Mouse (Mus musculus) G1E (cell line): ENCODE measurements around the gene Grik3.

Experiments used
- CTCF ChIP-seq: IDR thresholded peaks from 2 replicates; pipeline ENCODE4 v1.5.1; 2012; ENCODE audit warnings: low read depth, low read length, inconsistent platforms, mixed read lengths
- TAL1 ChIP-seq: conservative IDR thresholded peaks from 2 replicates; pipeline ENCODE4 v1.6.1; 2012; ENCODE audit warnings: low read depth, low read length, inconsistent platforms, mixed read lengths

DNA sequence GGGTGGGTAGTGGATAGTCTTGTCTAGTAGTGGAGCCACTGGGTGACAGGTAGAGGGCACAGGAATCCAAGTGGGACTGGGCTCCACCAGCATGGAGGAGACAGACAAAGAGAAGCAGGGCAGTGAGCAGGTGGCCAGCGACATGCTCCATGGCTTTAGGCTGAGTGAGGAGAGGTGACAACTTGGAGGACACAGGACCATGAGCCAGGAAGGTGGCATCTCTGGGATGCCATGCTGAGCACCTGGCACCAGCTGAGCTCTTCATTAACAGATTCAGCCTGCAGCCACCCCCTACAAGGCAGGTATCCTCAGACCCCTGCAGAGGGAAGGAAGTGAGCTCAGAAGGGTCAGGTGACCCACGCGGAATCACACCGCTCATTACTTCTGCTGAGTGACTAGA, 248.3 kb downstream of the Grik3 start:
- no peak for TF ChIP-seq CTCF
- no peak for TF ChIP-seq TAL1
